Mouse (Mus musculus) bone marrow, adult 2 months (tissue): Measurements from ENCODE around the gene Nudcd3.

Experiments used
- CTCF ChIP-seq: fragments of 200-500 bp; IDR thresholded peaks from 2 replicates; pipeline ENCODE4 v1.5.1; 2011; ENCODE audit warnings: low read length, control low read depth; ENCODE audit not compliant: control insufficient read depth, insufficient read depth
- POLR2A ChIP-seq: fragments of 200-500 bp; IDR thresholded peaks from 2 replicates; pipeline ENCODE4 v1.6.1; 2011; ENCODE audit warnings: low read depth, mild to moderate bottlenecking, control low read depth, low read length, borderline replicate concordance; ENCODE audit not compliant: control insufficient read depth

GRCm38 (mm10) chr11:6122631-6123030, 77.6 kb downstream of the Nudcd3 start:
- TF ChIP-seq CTCF = no peak
- TF ChIP-seq POLR2A = no peak
